Mouse (Mus musculus): Measurements from ENCODE around the gene Ocrl. TPM values are rescaled to one million over a fixed set of nuclear protein-coding genes. Genes with fewer than 3 reads are reported as not detected.

The Ocrl gene
- polyA plus RNA-seq, 1 experiment from 2014 or later: 22.0 TPM

DNA sequence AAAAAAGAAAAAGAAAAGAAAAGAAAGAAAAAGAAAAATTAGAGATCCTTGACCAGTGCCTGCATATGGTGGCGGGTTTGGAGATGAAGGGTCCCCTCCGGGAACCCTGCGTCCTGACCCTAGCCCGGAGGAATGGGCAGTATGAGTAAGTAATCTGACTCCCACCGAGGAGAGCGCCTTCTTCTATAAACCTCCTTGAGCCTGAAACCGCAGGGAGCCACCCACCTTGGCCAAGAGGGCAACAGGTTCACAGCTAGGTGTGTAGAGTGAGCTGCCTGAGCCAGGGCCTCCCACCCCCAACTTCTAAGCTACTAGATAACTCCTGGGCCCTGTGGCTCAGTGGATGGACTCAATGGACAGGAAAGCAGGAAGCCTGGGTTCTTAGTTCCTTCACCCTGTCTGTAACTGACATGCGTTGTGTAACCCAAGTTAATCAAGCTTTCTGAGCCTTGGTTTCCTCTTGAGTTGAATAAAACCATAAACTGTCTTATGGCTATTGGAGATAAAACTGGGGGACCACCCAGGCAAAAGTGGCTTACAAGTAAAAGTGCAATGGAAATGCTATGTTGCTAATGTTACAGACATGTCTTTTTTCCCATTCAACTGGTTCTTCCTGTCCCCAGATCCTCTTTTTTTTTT is 836 bp downstream of the Ocrl start:
- Histone ChIP-seq H3K36me3 (ENCODE audit: insufficient read depth) (0 out of 2 replicates have a peak, but pooled peaks cover 4% of the 10 kb centered on the region), H3K4me1 (ENCODE audit: insufficient read depth) (no peaks in the 10 kb centered on the region), H3K9ac (peak overlapping the region; percentile 72), H3K4me3 (ENCODE audit: low read depth, low read length) (peak overlapping the region; percentile 59), H3K4me2 (peak overlapping the region; percentile 63), H3K27ac (ENCODE audit: low read depth) (no peak overlapping the region), H3K27me3 (ENCODE audit: insufficient read depth, low read length) (no peaks in the 10 kb centered on the region), H3K9me3 (ENCODE audit: low read depth, low read length) (no peaks in the 10 kb centered on the region)
- 16% methylated on average over 8 of the region's 8 CpGs for WGBS
- DNase-seq (peak; percentile 36), ATAC-seq (ENCODE audit: insufficient read depth) (peak; percentile 38; the same call in 1 of the 2 replicates)
- no peak for TF ChIP-seq CTCF (IDR thresholded peaks at IDR 0.05; ENCODE audit: low read depth)

DNA sequence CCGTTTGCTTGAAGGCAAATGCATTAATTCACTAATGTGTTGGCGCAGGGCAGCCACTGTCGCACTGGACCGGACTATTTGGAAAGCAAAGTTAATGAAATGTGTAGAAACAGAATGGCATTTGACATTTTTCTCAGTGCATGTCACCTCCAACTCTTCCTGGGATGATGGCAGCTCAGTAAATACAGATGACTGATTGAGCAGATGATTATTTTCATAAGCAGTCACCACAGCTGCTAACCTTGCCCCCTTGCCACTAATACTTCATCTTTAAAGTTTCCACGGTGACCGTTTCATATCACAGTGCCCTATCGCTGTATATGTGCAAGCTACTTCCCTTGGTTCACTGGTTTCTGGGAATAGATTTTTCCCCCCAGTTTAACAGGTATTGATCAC is 1.4 kb downstream of the Ocrl start:
- Histone ChIP-seq H3K27me3 (ENCODE audit: insufficient read depth, low read length) (no peaks in the 10 kb centered on the region), H3K27ac (ENCODE audit: low read depth) (no peak overlapping the region), H3K4me3 (ENCODE audit: low read depth, low read length) (no peak overlapping the region; the same call in 1 of the 2 replicates), H3K9me3 (ENCODE audit: low read depth, low read length) (no peaks in the 10 kb centered on the region), H3K4me2 (peak overlapping the region; percentile 63), H3K9ac (no peak overlapping the region), H3K4me1 (ENCODE audit: insufficient read depth) (no peaks in the 10 kb centered on the region), H3K36me3 (ENCODE audit: insufficient read depth) (0 out of 2 replicates have a peak, but pooled peaks cover 4% of the 10 kb centered on the region)
- peak; percentile 2 for DNase-seq
- no peak for ATAC-seq (ENCODE audit: insufficient read depth)
- no peak for TF ChIP-seq CTCF (IDR thresholded peaks at IDR 0.05; ENCODE audit: low read depth)
- WGBS: 21% methylated on average over 7 of the region's 7 CpGs

DNA sequence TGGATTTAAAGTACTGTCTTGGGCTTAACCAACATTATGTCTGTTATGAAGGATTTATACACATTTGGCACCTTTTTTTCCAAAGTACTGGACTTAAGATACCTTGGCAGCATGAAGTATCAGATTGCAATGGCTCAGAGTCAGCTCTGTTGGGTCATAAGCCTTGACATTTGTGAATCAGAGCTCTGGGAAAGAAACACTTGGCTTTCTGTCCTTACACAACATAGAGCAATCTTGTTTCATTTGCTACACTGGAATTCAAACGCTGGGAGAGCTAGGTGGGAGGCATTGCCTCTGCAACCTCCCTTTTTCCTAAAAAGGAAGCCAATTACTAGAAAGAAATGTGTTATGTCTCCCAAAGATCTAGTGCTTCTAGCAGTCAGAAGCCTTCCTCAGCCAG is 4.6 kb downstream of the Ocrl start:
- 78% methylated on average over 1 of the region's 1 CpGs for WGBS
- ATAC-seq (ENCODE audit: insufficient read depth) (no peak), DNase-seq (no peak)
- Histone ChIP-seq H3K27me3 (ENCODE audit: insufficient read depth, low read length) (no peaks in the 10 kb centered on the region), H3K9me3 (ENCODE audit: low read depth, low read length) (no peaks in the 10 kb centered on the region), H3K27ac (ENCODE audit: low read depth) (no peak overlapping the region), H3K4me1 (ENCODE audit: insufficient read depth) (no peaks in the 10 kb centered on the region), H3K4me3 (ENCODE audit: low read depth, low read length) (no peak overlapping the region), H3K36me3 (ENCODE audit: insufficient read depth) (0 out of 2 replicates have a peak, but pooled peaks cover 4% of the 10 kb centered on the region), H3K4me2 (no peak overlapping the region), H3K9ac (no peak overlapping the region)
- TF ChIP-seq CTCF (IDR thresholded peaks at IDR 0.05; ENCODE audit: low read depth): no peak

DNA sequence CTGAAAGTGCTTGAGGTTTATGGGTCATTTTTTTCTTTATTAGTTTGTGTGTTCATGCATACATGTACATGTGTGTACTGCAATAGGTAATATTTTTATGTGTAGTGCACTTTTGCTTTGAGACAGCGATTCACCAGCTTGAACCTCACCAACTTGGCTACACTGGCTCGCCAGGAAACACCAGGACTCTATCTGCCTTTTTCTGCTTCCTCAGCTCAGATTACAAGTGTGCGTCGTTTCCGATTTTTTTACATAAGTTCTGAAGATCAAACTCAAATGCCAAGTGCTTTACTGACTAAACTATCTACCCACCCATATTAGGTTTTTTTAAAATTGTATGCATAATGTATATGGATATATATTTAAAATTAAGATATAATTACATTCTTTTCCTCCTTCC is 8.4 kb downstream of the Ocrl start:
- ATAC-seq (ENCODE audit: insufficient read depth) (no peak), DNase-seq (no peak)
- Histone ChIP-seq H3K27me3 (ENCODE audit: insufficient read depth, low read length) (no peaks in the 10 kb centered on the region), H3K27ac (ENCODE audit: low read depth) (no peak overlapping the region), H3K36me3 (ENCODE audit: insufficient read depth) (0 out of 2 replicates have a peak, but pooled peaks cover 4% of the 10 kb centered on the region), H3K4me2 (no peak overlapping the region), H3K4me1 (ENCODE audit: insufficient read depth) (no peaks in the 10 kb centered on the region), H3K4me3 (ENCODE audit: low read depth, low read length) (no peak overlapping the region), H3K9ac (no peak overlapping the region), H3K9me3 (ENCODE audit: low read depth, low read length) (no peaks in the 10 kb centered on the region)
- no peak for TF ChIP-seq CTCF (IDR thresholded peaks at IDR 0.05; ENCODE audit: low read depth)
- WGBS: 73% methylated on average over 5 of the region's 5 CpGs

DNA sequence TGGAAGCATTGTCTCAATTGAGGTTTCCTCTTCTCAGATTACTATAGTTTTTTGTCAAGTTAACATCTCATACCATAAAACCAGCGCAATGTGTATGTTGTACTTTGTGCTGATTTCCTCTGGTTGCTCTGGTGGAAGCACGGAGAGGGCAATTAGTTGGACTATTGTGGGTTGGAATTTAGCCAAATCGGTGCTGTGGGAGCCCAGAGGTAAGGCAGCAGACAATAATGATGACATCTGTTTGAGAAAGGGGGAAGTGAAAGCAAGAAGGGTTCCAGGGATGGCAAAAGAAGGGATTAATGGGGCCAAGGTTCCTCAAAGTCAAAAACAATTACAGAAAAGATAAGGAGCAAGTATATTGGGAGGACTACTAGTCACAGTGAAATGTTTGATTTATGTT is 15.8 kb downstream of the Ocrl start:
- Histone ChIP-seq H3K27me3 (ENCODE audit: insufficient read depth, low read length) (no peaks in the 10 kb centered on the region), H3K4me3 (ENCODE audit: low read depth, low read length) (no peak overlapping the region), H3K36me3 (ENCODE audit: insufficient read depth) (peaks cover 13% of the 10 kb centered on the region; the same call in 1 of the 2 replicates), H3K4me1 (ENCODE audit: insufficient read depth) (no peaks in the 10 kb centered on the region), H3K9me3 (ENCODE audit: low read depth, low read length) (no peaks in the 10 kb centered on the region), H3K4me2 (no peak overlapping the region), H3K27ac (ENCODE audit: low read depth) (no peak overlapping the region), H3K9ac (no peak overlapping the region)
- ATAC-seq (ENCODE audit: insufficient read depth): no peak
- DNase-seq: no peak
- 69% methylated on average over 3 of the region's 3 CpGs for WGBS
- TF ChIP-seq CTCF (IDR thresholded peaks at IDR 0.05; ENCODE audit: low read depth): no peak

DNA sequence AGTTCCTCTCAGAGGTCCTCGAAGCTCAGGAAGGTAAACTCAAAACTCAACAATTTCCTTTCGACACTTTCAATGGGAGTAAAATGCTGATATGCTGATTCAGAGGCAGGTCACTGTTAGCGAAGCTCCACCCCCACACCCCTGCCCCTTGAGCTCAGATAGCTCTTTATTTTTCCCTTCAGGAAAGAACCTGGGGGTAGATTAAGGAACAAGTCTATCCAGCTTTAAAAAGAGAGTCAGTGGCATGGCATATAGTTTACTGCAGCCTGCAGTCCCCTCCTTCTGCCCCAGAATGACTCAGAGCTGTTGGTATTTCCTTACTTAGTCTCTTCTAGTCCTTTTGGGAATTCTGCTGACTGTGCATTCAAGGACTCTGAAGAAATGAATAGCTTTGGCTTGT is 18.3 kb downstream of the Ocrl start:
- Histone ChIP-seq H3K4me3 (ENCODE audit: low read depth, low read length) (no peak overlapping the region), H3K9me3 (ENCODE audit: low read depth, low read length) (no peaks in the 10 kb centered on the region), H3K36me3 (ENCODE audit: insufficient read depth) (peaks cover 23% of the 10 kb centered on the region; the same call in 1 of the 2 replicates), H3K4me1 (ENCODE audit: insufficient read depth) (no peaks in the 10 kb centered on the region), H3K27ac (ENCODE audit: low read depth) (no peak overlapping the region), H3K9ac (no peak overlapping the region), H3K4me2 (no peak overlapping the region), H3K27me3 (ENCODE audit: insufficient read depth, low read length) (no peaks in the 10 kb centered on the region)
- no peak for TF ChIP-seq CTCF (IDR thresholded peaks at IDR 0.05; ENCODE audit: low read depth)
- peak; percentile 35 for DNase-seq
- peak; percentile 75; the same call in 1 of the 2 replicates for ATAC-seq (ENCODE audit: insufficient read depth)
- 60% methylated on average over 3 of the region's 3 CpGs for whole genome bisulfite sequencing

DNA sequence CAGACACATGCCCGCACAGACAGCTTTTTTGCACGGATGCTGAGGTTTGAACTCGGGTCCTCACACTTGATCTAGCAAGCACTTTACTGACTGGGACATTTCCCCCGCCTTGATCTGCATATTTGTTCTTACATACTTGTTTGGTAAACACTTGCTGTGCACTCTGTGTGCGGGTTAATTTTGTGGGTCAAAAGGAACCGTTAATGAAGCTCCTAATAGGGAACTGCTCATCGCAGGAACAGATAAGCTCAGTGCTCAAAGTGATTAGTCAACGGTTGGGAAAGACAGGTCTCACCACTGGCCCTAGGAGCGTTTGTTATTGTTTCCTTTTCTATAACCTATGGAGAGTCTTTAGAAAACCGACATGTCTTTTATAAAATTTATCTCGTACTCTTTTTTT is 22.2 kb downstream of the Ocrl start:
- no peak overlapping the region for H3K4me3 ChIP-seq (ENCODE audit: low read depth, low read length)
- no peak for TF ChIP-seq CTCF (IDR thresholded peaks at IDR 0.05; ENCODE audit: low read depth)
- no peaks in the 10 kb centered on the region for H3K4me1 ChIP-seq (ENCODE audit: insufficient read depth)
- no peak overlapping the region for H3K9ac ChIP-seq
- no peak overlapping the region for H3K4me2 ChIP-seq
- WGBS: 78% methylated on average over 11 of the region's 11 CpGs
- H3K36me3 ChIP-seq (ENCODE audit: insufficient read depth): peaks cover 23% of the 10 kb centered on the region; the same call in 1 of the 2 replicates
- no peak for ATAC-seq (ENCODE audit: insufficient read depth)
- no peak for DNase-seq
- no peak overlapping the region for H3K27ac ChIP-seq (ENCODE audit: low read depth)
- no peaks in the 10 kb centered on the region for H3K9me3 ChIP-seq (ENCODE audit: low read depth, low read length)
- no peaks in the 10 kb centered on the region for H3K27me3 ChIP-seq (ENCODE audit: insufficient read depth, low read length)

Data from lung, embryonic 14.5 days (tissue).